Mouse (Mus musculus): Measurements from ENCODE around the gene Nat8f2. TPM values are rescaled to one million over a fixed set of nuclear protein-coding genes. Genes with fewer than 3 reads are reported as not detected.
"Not testable (repeated sequence)": the region's sequence is repeated elsewhere in the genome, so short reads cannot be mapped to it uniquely, and the experiment has no call there.

Nat8f2 gene
- polyA plus RNA-seq, 1 experiment from 2014 or later, result 0.04 TPM

GRCm38 (mm10) chr6:85862565-85862964 is 6.4 kb downstream of the Nat8f2 start:
- Histone ChIP-seq H3K27ac (no peak overlapping the region), H3K4me3 (no peak overlapping the region), H3K9me3 (replicated peaks) (no peaks in the 10 kb centered on the region), H3K4me1 (no peaks in the 10 kb centered on the region), H3K36me3 (no peaks in the 10 kb centered on the region), H3K27me3 (replicated peaks) (no peaks in the 10 kb centered on the region), H3K9ac (no peak overlapping the region), H3K4me2 (no peak overlapping the region)
- no peak for ATAC-seq
- 54% methylated on average over 3 of the region's 3 CpGs for WGBS (ENCODE audit: insufficient replicate concordance)

- Histone ChIP-seq H3K4me3 (no peak overlapping the region), H3K9me3 (replicated peaks) (no peaks in the 10 kb centered on the region), H3K9ac (no peak overlapping the region), H3K4me2 (no peak overlapping the region), H3K27me3 (replicated peaks) (no peaks in the 10 kb centered on the region), H3K36me3 (no peaks in the 10 kb centered on the region), H3K27ac (no peak overlapping the region), H3K4me1 (no peaks in the 10 kb centered on the region)
- ATAC-seq, result no peak
- WGBS (ENCODE audit: insufficient replicate concordance), result 69% methylated on average over 3 of the region's 3 CpGs
Observed at GRCm38 (mm10) chr6:85861247-85861646, 7.7 kb downstream of the Nat8f2 start.

GRCm38 (mm10) chr6:85856194-85856678 is 12.7 kb downstream of the Nat8f2 start:
- no peaks in the 10 kb centered on the region for H3K9me3 ChIP-seq (replicated peaks)
- no peak overlapping the region for H3K4me2 ChIP-seq
- H3K4me1 ChIP-seq, result no peaks in the 10 kb centered on the region
- 0 out of 2 replicates have a peak, but pooled peaks have one; percentile 32 for ATAC-seq
- no peaks in the 10 kb centered on the region for H3K36me3 ChIP-seq
- H3K9ac ChIP-seq, result no peak overlapping the region
- no peaks in the 10 kb centered on the region for H3K27me3 ChIP-seq (replicated peaks)
- H3K4me3 ChIP-seq, result no peak overlapping the region
- no peak overlapping the region for H3K27ac ChIP-seq
- WGBS (ENCODE audit: insufficient replicate concordance), result 52% methylated on average over 1 of the region's 1 CpGs

DNA sequence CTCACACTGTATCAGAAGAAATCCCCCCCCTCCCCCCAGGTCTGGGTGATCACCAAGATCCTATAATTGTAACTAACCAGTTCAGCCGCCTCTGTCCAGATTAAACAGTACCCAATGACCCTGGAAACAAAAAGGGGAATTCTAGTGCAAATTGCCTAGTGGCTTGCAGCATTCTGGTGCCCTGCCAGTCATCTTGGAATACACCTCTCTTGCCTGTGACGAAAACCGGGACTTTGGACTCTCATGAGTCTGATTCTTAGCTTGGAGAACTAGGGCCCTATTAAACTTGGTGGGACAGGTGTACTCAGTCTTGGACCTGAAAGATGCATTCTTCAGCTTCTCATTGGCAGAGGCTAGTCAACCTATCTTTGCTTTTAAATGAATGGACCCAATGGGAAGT is 15.5 kb downstream of the Nat8f2 start:
- Histone ChIP-seq H3K9me3 (replicated peaks) (no peaks in the 10 kb centered on the region), H3K9ac (no peak overlapping the region), H3K27me3 (replicated peaks) (no peaks in the 10 kb centered on the region), H3K4me2 (no peak overlapping the region), H3K27ac (no peak overlapping the region), H3K4me3 (no peak overlapping the region), H3K36me3 (no peaks in the 10 kb centered on the region), H3K4me1 (no peaks in the 10 kb centered on the region)
- WGBS (ENCODE audit: insufficient replicate concordance), result 64% methylated on average over 3 of the region's 3 CpGs
- no peak for ATAC-seq

GRCm38 (mm10) chr6:85851062-85851773 is 17.7 kb downstream of the Nat8f2 start:
- H3K27me3 ChIP-seq (replicated peaks), result no peaks in the 10 kb centered on the region
- 56% methylated on average over 7 of the region's 7 CpGs for WGBS (ENCODE audit: insufficient replicate concordance)
- no peak for ATAC-seq

GRCm38 (mm10) chr6:85849240-85849639 is 19.7 kb downstream of the Nat8f2 start:
- no peaks in the 10 kb centered on the region for H3K36me3 ChIP-seq
- no peak overlapping the region for H3K27ac ChIP-seq
- H3K4me2 ChIP-seq, result no peak overlapping the region
- H3K9ac ChIP-seq, result no peak overlapping the region
- no peaks in the 10 kb centered on the region for H3K4me1 ChIP-seq
- no peak for ATAC-seq
- no peaks in the 10 kb centered on the region for H3K9me3 ChIP-seq (replicated peaks)
- no peaks in the 10 kb centered on the region for H3K27me3 ChIP-seq (replicated peaks)
- 32% methylated on average over 2 of the region's 2 CpGs for WGBS (ENCODE audit: insufficient replicate concordance)
- H3K4me3 ChIP-seq, result no peak overlapping the region

More at GRCm38 (mm10) chr6:85851062-85851773, 17.7 kb downstream of the Nat8f2 start:
- no peaks in the 10 kb centered on the region for H3K36me3 ChIP-seq
- no peak overlapping the region for H3K4me2 ChIP-seq
- H3K9me3 ChIP-seq (replicated peaks), result no peaks in the 10 kb centered on the region
- no peaks in the 10 kb centered on the region for H3K4me1 ChIP-seq
- no peak overlapping the region for H3K9ac ChIP-seq
- no peak overlapping the region for H3K27ac ChIP-seq
- no peak overlapping the region for H3K4me3 ChIP-seq

DNA sequence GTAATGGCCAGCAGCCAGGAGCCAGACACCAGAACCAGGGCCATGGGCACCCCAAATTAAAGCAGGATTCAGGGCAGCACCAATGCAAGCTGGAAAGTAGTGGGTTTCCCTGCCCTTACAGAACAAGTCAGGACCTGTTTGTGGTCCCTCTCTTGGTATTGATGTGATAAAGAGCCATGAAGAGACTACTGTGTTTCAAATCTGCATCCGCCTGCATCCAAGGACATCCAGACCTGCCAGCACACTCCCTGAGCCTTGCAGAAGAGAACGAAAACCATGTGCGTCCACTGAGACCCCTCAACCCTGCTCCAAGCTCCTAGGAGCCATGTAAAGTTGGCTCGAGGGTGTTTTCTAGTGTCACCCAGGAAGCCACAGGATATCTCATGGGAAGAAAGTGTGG is 20.8 kb downstream of the Nat8f2 start:
- no peak for ATAC-seq
- Histone ChIP-seq H3K4me1 (no peaks in the 10 kb centered on the region), H3K36me3 (no peaks in the 10 kb centered on the region), H3K4me2 (no peak overlapping the region), H3K9ac (no peak overlapping the region), H3K27ac (no peak overlapping the region), H3K27me3 (replicated peaks) (no peaks in the 10 kb centered on the region), H3K4me3 (no peak overlapping the region), H3K9me3 (replicated peaks) (no peaks in the 10 kb centered on the region)
- WGBS (ENCODE audit: insufficient replicate concordance), result 67% methylated on average over 4 of the region's 4 CpGs

- ATAC-seq, result no peak
Observed at GRCm38 (mm10) chr6:85846921-85847320, 22.0 kb downstream of the Nat8f2 start.

DNA sequence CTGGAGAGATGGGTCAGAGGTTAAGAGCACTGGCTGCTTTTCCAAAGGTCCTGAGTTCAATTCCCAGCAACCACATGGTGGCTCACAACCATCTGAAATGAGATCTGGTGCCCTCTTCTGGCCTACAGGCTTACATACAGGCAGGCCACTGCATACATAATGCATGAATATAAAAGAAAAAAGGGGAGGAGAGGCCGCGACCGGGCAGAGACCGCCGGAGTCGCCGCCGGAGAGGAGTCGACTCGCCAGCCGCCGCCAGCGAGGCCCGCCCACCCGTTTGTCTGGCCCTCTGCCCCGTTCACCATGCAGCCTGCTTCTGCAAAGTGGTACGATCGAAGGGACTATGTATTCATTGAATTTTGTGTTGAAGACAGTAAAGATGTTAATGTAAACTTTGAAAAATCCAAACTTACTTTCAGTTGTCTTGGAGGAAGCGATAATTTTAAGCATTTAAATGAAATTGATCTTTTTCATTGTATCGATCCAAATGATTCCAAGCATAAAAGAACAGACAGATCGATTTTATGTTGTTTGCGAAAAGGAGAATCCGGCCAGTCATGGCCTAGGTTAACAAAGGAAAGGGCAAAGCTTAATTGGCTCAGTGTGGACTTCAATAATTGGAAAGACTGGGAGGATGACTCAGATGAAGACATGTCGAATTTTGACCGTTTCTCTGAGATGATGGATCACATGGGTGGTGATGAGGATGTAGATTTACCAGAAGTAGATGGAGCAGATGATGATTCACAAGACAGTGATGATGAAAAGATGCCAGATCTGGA is 25.1 kb downstream of the Nat8f2 start:
- not testable (repeated sequence) for H3K4me2 ChIP-seq; H3K4me1 ChIP-seq; H3K9ac ChIP-seq; H3K36me3 ChIP-seq; H3K9me3 ChIP-seq (replicated peaks); H3K27me3 ChIP-seq (replicated peaks); H3K4me3 ChIP-seq; H3K27ac ChIP-seq; ATAC-seq
- 65% methylated on average over 25 of the region's 25 CpGs for WGBS (ENCODE audit: insufficient replicate concordance)

More at GRCm38 (mm10) chr6:85846921-85847320, 22.0 kb downstream of the Nat8f2 start:
- no peaks in the 10 kb centered on the region for H3K9me3 ChIP-seq (replicated peaks)
- no peaks in the 10 kb centered on the region for H3K27me3 ChIP-seq (replicated peaks)
- no peak overlapping the region for H3K4me3 ChIP-seq
- 23% methylated on average over 1 of the region's 1 CpGs for WGBS (ENCODE audit: insufficient replicate concordance)
- no peak overlapping the region for H3K27ac ChIP-seq
- H3K36me3 ChIP-seq, result no peaks in the 10 kb centered on the region
- H3K9ac ChIP-seq, result no peak overlapping the region
- H3K4me2 ChIP-seq, result no peak overlapping the region
- no peaks in the 10 kb centered on the region for H3K4me1 ChIP-seq

DNA sequence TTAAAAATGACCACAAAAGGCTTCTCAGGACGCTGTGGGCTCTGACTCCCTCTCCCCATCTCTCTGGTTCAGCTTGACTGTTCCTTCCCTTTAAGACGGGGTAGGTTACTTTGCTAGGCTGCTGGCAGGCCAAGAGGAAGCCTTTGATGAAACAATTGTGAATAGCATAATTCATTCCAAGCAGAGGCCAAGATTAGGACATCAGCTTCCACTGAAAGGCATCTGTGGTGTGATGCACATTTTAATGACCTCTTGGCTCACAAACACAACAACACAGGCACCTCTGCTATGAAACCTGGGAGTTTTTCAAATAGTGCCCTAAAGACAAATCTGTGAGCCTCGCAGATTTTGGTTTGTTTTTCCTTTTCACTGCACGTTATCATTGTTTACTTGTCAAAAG is 29.0 kb downstream of the Nat8f2 start:
- ATAC-seq, result no peak
- WGBS (ENCODE audit: insufficient replicate concordance), result 50% methylated on average over 4 of the region's 4 CpGs
- Histone ChIP-seq H3K27me3 (replicated peaks) (no peaks in the 10 kb centered on the region), H3K36me3 (no peaks in the 10 kb centered on the region), H3K4me1 (0 out of 2 replicates have a peak, but pooled peaks cover 3% of the 10 kb centered on the region), H3K4me3 (no peak overlapping the region), H3K9ac (no peak overlapping the region), H3K4me2 (no peak overlapping the region), H3K27ac (no peak overlapping the region), H3K9me3 (replicated peaks) (no peaks in the 10 kb centered on the region)

GRCm38 (mm10) chr6:85838674-85839073 is 30.3 kb downstream of the Nat8f2 start:
- 68% methylated on average over 8 of the region's 8 CpGs for WGBS (ENCODE audit: insufficient replicate concordance)
- no peak for ATAC-seq

GRCm38 (mm10) chr6:85837307-85837706 is 31.7 kb downstream of the Nat8f2 start:
- not testable (repeated sequence) for H3K4me1 ChIP-seq; H3K4me3 ChIP-seq; H3K36me3 ChIP-seq; H3K27ac ChIP-seq; H3K27me3 ChIP-seq (replicated peaks); H3K9ac ChIP-seq; ATAC-seq; H3K9me3 ChIP-seq (replicated peaks)
- H3K4me2 ChIP-seq, result peak overlapping the region; percentile 27
- 7% methylated on average over 12 of the region's 12 CpGs for WGBS (ENCODE audit: insufficient replicate concordance)

More at GRCm38 (mm10) chr6:85838674-85839073, 30.3 kb downstream of the Nat8f2 start:
- H3K9me3 ChIP-seq (replicated peaks), result no peaks in the 10 kb centered on the region
- H3K9ac ChIP-seq, result no peak overlapping the region
- no peaks in the 10 kb centered on the region for H3K27me3 ChIP-seq (replicated peaks)
- no peak overlapping the region for H3K4me3 ChIP-seq
- no peak overlapping the region for H3K27ac ChIP-seq
- H3K36me3 ChIP-seq, result no peaks in the 10 kb centered on the region
- 0 out of 2 replicates have a peak, but pooled peaks cover 3% of the 10 kb centered on the region for H3K4me1 ChIP-seq
- H3K4me2 ChIP-seq, result no peak overlapping the region
